Mouse (Mus musculus) liver, adult (tissue): ENCODE measurements around the gene Zfp385a.

ENCODE experiments used
- GATA4 ChIP-seq: IDR thresholded peaks from 2 replicates; pipeline ENCODE4 v1.6.1; 2014; ENCODE audit warnings: mild to moderate bottlenecking, low read length; ENCODE audit not compliant: insufficient replicate concordance

Zfp385a gene

DNA sequence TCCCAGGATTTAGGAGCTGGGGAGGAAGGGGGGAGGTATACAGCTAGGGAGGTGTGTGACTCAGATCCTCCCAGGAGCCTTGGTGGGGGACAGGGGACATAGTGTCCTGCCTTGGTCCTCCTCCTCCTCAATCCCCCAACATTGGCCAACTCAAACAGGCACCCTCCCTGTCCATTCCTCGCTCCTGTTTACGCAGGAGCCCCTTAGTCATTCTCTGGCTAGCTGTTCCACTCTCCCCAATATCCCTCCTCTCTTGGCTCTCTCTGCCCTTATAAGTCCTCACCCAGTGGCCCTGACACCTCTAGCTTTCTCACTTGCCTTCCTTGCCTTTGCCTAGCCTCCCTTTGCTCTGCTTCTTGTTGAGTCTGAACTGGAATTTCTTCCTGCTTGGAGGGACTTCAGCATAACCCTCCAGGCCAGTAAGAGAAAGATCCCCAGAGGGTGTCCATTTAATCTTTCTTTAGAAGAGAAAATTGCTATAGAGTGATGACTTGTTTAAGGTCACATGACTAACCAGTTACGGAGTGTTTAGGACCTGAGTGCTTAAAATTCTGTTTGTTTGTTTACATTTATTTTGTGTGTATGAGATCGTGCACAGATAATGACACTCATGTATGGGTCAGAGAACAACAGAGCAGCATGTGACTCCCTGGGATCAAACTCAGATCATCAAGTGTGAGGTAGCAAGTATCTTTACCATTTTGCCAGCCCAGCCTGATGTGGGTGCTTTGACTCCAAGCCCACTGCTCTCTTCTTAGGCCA is 28.5 kb upstream of the Zfp385a start:
- no peak for TF ChIP-seq GATA4

DNA sequence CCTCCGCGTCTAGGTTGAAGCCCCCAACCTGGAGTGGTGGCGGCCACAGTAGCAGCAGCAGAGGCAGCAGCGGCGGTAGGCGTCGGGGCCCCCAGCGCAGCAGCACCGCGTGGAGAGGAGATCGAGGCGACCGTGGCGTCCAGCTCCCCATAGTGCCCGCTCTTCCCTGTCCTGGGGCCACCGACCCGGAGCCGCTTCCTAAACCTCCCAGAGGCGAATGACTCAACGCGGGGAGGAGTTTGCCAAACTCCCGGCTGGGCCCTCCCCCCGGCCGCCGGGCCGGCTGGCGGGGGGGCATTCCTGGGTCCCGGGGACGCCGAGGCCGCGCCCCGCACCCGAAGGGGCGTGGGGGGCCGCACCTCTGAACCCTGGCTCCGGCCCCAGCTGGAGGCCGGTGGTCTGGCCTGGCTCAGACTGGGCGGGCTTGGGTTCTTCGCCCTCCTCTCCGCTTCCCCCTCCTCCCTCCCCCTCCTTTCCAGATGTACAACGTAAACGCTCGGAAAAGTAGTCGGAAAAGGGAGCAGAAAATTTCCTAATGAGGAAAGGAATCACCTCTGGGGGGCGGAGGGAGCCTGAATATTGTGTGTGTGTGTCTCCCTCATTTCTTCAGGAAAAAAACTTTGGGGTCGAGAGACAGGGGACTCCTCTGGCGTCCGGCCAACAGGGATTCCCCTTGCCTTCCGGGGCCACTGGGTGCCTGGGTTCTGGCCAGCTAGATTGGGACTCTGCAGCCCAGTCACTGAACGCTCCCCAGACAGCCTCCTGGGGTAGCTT is 26.7 kb upstream of the Zfp385a start, which contains the start of gene Itga5:
Itga5 (minus strand) TSS at position 388 of the 774 bp plus-strand sequence.
- TF ChIP-seq GATA4: no peak

DNA sequence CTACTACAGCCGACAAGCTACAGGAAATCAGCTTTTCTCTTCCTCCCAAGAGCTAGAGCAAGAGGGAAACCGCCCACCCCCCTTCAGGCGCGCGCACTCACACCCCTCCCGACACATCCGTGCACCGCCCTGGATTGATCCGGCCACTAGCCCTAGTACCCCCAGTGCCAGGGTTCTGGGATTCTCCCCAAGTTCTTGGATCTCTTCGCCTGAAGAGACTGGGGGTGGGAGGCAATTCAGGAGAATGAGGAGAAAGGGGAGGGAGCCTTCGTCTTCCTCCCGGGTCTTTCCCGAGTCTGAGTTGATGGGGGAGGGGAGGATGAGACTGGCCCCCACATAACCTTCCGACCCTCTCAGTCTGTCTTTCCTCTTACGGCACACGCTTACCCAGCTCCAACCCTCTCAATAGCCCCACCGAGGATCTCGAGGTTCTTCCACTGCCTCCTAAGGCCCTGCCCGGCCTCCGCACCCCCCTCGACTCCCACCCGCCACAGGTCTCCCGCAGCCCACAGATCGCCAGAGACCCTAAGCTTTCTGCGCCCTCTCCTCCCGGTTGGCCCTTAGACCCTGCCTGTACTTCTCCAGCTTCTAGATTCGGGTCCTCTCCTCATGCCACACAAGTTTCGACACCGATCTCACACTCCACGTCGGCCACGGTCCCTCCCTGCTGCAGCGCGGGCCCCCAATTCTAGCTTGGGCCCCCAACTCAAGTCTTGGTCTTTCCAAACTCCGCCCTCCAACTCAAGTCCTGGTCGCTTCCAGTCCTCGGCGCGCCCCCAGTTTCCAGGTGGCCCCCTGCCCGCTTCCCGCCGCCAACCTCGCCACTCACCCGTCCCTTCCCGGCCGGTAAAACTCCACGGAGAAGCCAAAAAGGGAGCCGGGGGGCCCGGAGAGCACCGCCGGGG is 25.8 kb upstream of the Zfp385a start:
- no peak for TF ChIP-seq GATA4

DNA sequence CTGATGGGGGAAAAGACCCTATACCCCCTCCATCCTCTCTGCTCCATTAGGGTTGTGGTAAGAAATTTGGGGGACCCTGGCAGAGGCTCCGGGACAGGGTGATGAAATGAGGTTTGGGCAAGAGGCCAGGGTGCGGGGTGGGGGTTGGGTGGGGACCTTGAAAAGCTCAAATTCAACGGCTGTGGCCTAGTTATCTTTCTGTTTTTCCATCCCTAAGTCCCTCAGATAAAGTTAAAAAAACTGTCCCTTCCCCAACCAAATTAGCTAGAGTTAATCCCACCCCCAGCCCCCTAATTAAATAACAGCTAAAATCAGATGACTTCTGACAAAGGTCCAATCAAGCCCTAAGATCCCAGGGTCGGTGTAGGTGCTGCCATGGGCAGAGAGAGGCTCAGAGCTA is 24.9 kb upstream of the Zfp385a start:
- TF ChIP-seq GATA4: no peak

DNA sequence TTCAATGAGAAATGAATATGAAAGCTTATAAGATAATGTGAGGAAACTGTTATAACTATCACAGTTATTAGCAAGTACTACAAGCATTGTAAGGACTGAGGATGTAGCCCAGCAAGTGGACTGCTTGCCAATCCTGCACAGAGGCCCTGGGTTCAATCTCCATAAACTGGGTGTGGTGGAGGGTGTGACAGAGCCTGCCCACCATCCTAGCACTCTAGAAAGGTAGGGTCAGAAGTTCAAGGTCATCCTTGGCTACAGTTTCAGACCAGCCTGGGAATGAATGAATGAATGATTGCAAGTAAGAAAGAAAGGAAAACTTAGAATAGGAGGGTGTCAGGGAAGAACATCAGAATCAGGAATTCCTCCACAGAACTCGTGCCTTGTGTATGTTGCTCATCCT is 23.9 kb upstream of the Zfp385a start:
- TF ChIP-seq GATA4: no peak

DNA sequence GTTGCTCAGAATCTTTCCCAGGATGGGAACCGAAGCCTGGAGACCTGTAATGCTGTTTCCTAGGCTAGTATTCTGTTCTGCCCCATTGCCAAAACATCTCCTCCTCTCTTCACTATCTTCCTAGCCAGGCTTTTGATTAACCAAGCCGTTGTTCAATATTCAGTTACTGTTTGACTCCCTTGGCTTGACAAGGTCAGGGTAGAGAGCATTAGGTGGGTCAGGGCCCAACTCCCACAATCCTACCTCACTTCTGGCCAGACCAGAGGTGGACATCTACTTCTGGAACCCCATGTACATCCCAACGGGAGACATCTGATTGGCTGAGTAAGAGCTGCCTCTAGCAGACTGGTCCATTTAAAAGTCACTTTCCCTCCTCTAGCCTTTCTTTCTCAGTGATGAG is 23.1 kb upstream of the Zfp385a start:
- no peak for TF ChIP-seq GATA4

DNA sequence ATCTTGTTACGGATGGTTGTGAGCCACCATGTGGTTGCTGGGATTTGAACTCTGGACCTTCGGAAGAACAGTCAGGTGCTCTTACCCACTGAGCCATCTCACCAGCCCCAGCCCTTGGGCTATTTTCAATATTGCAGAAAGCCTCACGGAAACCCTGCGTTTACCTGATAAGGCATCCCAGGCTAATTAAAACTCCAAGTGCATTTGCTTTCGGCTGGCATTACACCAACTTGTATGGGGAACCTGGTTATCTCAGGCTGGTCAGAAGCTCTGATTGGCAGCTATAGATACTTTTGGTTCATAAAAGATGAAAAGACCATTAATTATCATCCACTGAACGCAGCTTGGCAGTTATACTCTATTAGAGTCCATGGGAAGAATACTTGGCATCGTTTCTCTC is 22.4 kb upstream of the Zfp385a start:
- no peak for TF ChIP-seq GATA4

DNA sequence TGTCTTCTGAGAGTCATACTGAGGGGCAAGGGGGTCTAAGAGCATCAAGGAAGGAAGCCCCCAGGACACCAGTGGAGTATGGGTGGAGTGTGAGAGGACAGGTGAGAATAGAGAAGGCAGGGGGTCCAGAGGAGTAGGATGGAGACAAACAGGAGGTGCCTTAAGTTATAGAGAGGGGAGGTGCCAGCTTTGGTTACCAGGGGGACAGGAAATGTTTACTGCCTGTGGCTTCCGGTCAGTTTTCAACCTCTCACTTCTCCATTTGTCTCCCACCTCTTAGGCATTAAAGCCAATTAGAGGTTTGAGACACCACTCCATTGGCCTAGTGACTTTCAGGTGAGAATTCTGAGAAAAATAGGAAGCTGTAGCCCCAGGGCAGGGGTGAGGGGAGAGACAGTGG is 21.4 kb upstream of the Zfp385a start:
- TF ChIP-seq GATA4: no peak

DNA sequence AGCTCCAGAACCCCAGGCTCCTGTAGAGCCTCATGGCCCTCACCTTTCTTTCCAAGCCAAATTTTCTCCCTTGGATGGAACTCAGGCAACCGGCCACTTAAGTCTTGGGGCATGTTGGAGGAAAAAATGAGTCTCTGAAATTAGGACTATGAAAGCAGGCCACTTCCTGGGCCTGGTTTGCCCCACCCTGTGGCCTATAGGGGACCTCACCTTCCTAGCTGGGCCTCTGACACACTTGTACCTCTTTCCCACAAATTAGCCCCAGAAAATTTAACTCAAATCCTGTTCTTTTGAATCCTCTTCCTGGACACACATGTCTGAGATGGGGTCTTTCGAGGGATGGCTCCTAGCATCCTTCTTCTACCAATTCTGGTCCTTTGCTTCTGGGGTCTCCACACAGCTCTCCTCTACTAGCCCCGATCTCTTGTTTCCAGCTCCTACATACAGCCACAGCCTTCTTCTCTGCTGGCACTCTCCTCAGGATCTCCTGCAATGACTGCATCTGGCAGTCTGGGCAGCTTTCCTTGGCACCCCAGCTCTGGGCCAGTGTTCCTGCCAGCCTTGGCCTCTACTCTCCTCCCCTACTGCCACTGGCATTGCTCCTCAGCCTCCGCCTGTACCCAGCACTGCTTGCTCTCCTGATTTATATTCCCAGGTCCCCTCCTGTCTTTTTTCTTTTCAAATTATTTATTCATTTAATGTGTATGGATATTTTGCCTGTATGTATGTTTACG is 20.1 kb upstream of the Zfp385a start:
- TF ChIP-seq GATA4: no peak

DNA sequence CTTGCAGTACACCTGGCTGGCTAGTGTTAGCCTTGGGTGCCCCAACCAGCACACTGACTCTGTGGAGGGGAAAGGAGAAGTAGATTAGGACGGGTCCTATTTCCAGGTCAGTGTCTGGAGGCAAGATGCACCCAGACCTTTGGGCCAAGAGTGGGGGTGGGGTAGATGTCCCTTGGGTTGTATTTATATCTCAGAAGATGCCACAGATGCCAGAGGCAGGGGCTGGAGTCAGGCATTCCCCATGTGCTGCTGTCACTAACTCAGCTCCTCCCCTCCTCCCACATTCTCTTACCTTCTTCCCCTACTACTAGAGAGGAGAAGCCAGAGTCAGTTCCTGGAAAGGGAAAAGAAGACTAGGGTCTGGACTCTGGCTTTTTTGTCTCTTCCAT is 19.2 kb upstream of the Zfp385a start:
- TF ChIP-seq GATA4: no peak

DNA sequence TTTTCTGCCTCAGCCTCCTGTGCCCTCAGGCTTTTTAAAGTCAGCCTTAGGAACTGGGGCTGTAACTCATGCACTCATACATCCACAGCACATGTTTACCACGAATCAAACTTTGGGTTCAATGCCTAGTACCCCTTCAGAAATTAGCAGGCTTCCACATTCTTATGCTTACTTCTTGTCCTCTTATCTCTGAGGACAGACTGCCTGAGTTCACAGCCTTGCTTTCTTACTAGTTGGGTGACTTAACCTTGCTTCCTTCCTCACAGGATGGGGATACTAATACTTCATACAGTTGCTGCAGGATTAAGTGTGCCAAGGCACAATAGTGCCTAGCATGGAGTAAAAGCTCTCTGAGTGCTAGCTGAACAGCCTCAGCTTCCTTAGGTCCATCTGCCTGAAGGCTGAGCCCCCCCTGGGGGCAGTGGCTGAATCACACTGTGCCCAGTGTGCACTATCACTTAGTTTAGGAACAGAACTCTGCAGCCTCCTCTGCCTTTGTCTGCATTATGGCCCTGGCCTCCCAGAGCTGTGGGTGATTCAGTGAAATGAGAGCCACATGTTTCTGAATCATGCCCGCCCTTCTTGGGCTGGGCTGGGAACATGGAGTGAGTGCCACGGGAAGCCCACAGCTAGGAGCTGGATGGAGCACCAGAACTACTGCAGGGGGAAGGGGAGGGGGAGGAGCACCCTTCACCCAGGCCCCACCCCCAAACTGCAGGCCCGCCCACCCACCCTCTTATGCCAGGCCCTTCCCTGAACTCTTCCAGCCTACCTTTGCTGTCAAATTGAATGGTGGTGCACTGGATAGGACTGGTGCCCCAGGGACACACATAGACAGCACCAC is 18.6 kb upstream of the Zfp385a start:
- peak; percentile 87; the same call in 1 of the 2 replicates for TF ChIP-seq GATA4

DNA sequence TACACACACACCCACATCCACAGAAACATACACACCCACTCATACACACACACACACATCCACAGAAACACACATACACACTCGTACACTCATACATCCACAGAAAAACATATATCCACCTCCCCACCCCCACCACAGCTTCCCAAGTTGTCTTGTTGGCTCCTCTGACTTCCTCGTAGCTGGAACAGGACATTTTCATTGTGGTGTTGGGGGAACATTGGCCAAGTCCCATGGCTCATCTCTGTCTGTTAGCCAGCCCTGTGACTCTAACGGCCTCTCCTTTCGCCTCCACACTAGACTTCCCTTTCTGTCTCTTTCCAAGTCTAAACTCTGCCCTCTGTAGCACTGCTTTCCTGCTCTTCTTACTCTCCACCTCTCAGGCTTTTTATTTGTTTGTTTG is 17.9 kb upstream of the Zfp385a start:
- no peak for TF ChIP-seq GATA4

DNA sequence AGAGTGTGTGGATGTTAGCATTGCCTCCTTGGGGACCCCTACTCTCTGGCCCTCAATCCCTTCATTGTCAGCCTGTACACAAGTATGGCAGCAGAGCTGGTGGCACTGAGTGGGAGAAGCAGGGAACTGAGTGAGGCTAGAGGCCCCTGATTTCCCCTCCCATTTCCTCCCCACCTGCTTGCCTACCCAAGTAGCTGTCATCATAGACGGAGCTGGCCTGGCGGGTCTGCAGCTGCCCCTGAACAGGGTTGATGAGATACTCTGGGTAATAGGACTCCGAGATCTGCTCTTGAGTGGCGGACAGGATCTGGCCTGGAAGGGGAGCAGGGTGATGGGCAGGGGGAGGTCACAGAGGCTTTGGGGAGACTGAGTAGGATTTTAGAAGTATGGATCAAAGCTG is 16.2 kb upstream of the Zfp385a start:
- TF ChIP-seq GATA4: no peak

DNA sequence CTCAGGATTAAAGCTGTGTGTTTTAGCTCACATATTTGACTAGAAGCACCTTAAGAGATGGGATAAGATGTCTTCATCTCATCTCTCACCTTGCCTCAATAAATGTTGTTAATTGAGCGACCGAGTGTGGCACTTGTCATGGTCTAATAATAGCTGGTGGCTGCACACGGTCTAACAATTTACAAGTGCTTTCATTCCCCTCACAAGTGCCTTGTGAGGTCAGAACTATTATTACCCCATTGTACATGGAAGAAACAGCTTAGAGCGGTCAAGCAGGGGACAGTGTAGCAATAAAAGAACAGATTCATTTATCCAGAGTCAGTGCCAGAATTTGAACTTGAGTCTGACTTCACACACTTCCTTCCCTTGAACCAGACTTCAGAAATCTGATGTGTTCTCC is 15.5 kb upstream of the Zfp385a start:
- TF ChIP-seq GATA4: no peak
